Mouse (Mus musculus): ENCODE data around the gene Fam92b. TPM values are rescaled to one million over a fixed set of nuclear protein-coding genes. Genes with fewer than 3 reads are reported as not detected.

Fam92b gene
- total RNA-seq, 4 experiments from 2014 or later, result 0.41 to 1.1 (median 0.43) TPM; not detected in 1

Other genes with a start within 250 kb of the Fam92b start
- 1 to 10 TPM; 2.2 to 5.2 (median 2.9) TPM for gene Crispld2, start 185.0 kb downstream of the Fam92b start, total RNA-seq (2022)
- 10 to 100 TPM; 28.4 to 37.8 (median 32.3) TPM for gene Zdhhc7, start 76.0 kb downstream of the Fam92b start, total RNA-seq (2022)
- 100 to 1,000 TPM; 152 to 193 (median 182) TPM for gene 6430548M08Rik, start 63.3 kb downstream of the Fam92b start, total RNA-seq (2022)
- gene Gse1, start 51.0 kb upstream of the Fam92b start, total RNA-seq (2022), result 100 to 1,000 TPM; 114 to 136 (median 127) TPM